Mouse (Mus musculus) midbrain, embryonic 10.5 days (tissue): ENCODE measurements at regions not wholly inside any gene's neighbourhood (a gene's known extent, or its start where the extent isn't known, plus 50 kb on each side); places are given as distances from the start of the nearest gene placed in this dataset.

Experiments used
- DNase-seq: peaks from one replicate; pipeline ENCODE4 v3.0.0-alpha.2; 2017; ENCODE audit warnings: low spot score
- H3K27ac ChIP-seq: fragments of 300-500 bp; sonication (generic); replicated peaks from 2 replicates; pipeline ENCODE4 v1.5.1; 2016; ENCODE audit warnings: mild to moderate bottlenecking
- H3K27me3 ChIP-seq: fragments of 300-500 bp; sonication (generic); 2 replicates; pipeline ENCODE4 v1.6.1; 2016; ENCODE audit warnings: low read depth, mild to moderate bottlenecking; ENCODE audit not compliant: poor library complexity, severe bottlenecking
- H3K36me3 ChIP-seq: fragments of 300-500 bp; sonication (generic); 2 replicates; pipeline ENCODE4 v1.6.1; 2016; ENCODE audit warnings: mild to moderate bottlenecking, moderate library complexity
- H3K4me1 ChIP-seq: fragments of 300-500 bp; sonication (generic); 2 replicates; pipeline ENCODE4 v1.6.1; 2016
- H3K4me3 ChIP-seq: fragments of 300-500 bp; sonication (generic); 2 replicates; pipeline ENCODE4 v1.5.1; 2016; ENCODE audit warnings: mild to moderate bottlenecking, moderate library complexity
- H3K9me3 ChIP-seq: fragments of 300-500 bp; sonication (generic); replicated peaks from 2 replicates; pipeline ENCODE4 v1.6.1; 2016; ENCODE audit warnings: mild to moderate bottlenecking
- WGBS: fragments of 180-500 bp; shearing (Covaris S2); methylation state at CpG from one replicate; pipeline ENCODE4 v1.1.7; 2016; 5-methylcytosine and 5-hydroxymethylcytosine counted together

DNA sequence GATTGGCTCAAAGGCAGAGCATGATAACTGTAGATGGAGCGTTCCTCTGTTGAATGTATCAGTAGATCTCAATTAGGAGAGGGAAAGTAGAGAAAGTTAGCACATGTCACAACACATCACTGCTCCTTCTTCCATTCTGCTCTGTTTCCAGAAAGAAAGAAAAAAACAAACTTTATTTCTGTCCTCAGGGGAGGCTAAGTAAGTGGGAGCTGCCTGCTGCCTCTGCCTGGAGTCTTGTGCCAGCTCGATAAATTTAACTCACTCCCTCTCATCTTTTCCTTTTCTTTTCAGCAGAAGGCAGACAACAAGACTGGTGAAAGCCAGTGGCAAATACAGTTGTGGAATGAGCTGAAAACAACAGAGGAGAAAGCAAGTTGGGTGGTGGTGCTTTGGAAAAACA lies 517.5 kb upstream of the Gm21961 start:
- 88% methylated on average over 2 of the region's 2 CpGs for WGBS

DNA sequence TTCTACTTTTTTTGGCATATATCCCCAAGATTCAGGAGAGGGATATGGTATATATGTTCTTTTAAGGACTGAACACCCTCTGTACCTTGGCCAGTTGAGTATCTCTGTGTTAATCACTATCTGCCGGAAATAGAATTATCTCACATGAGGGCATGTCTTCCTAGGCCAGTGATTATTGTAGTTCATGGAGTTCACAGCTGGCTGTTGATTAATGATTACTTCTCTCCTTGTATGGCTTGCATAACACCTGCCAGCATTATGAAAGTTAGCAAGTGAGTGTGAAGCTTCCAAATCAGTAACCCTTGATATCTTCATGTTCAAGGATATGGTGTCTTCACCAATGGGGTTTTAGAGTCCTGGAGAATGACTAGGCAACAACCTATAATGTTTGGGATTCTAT lies 488.0 kb upstream of the Gm21961 start:
- H3K27me3 ChIP-seq: no peaks in the 10 kb centered on the region
- H3K4me1 ChIP-seq: no peaks in the 10 kb centered on the region
- no peak for DNase-seq
- no peak overlapping the region for H3K27ac ChIP-seq
- H3K36me3 ChIP-seq: no peaks in the 10 kb centered on the region
- no peaks in the 10 kb centered on the region for H3K9me3 ChIP-seq
- 88% methylated on average over 1 of the region's 1 CpGs for WGBS
- H3K4me3 ChIP-seq: no peak overlapping the region

More for the DNA sequence above, 517.5 kb upstream of the Gm21961 start:
- H3K27me3 ChIP-seq: no peaks in the 10 kb centered on the region
- H3K4me3 ChIP-seq: no peak overlapping the region
- H3K36me3 ChIP-seq: no peaks in the 10 kb centered on the region
- no peaks in the 10 kb centered on the region for H3K4me1 ChIP-seq
- no peak for DNase-seq
- no peak overlapping the region for H3K27ac ChIP-seq
- H3K9me3 ChIP-seq: no peaks in the 10 kb centered on the region

DNA sequence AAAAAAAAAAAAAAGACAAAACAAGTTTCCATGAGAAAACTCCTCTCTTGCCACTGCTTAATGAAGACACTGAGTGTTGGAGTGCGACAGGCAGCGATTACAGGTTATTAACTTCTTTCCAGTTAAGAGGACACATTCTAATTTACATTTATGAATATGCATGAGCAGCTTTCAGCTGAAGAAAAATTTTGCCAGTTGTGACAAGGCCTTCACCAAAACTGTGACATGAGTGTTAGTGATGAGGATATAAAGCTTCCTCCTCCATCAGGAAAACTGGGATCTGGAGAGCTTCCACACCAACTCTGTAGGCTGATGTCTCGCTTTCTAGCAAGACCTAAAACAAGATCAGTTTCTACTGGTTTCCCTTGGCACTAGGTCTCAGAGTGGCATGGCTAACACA lies 464.2 kb upstream of the Gm21961 start:
- Histone ChIP-seq H3K27ac (no peak overlapping the region), H3K4me3 (no peak overlapping the region), H3K9me3 (no peaks in the 10 kb centered on the region), H3K27me3 (no peaks in the 10 kb centered on the region), H3K36me3 (no peaks in the 10 kb centered on the region), H3K4me1 (no peaks in the 10 kb centered on the region)
- WGBS: 79% methylated on average over 3 of the region's 3 CpGs
- no peak for DNase-seq

DNA sequence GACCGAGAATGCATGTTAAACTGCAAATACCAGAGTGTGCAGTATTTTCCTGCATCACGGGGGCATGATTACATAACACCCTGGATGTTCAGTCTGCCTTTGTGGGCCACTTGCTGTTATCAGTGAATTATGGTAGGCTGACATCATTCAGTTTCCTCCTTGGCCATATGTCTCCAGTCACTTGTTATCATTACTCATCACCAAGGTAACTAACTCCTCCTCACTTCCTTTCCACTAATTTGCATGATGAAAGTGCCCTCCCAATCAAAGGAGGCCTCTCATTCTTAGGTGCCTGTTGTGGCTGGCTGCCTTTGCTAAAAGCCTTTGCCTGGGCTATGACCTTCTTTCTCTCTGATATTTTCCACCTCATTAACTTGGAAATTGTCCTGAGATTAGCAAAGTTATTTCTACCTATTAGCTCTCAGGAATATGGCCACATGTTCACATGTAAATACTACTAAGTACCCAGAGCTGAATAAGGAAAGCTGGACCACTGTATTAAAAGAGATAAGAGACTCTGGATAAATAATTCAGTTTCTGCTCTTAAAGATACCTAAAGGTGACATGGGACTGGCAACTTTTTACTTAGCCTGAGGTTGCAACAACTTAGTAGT lies 440.6 kb upstream of the Gm21961 start:
- H3K27ac ChIP-seq: no peak overlapping the region
- 0 out of 2 replicates have a peak, but pooled peaks cover 5% of the 10 kb centered on the region for H3K4me1 ChIP-seq
- H3K36me3 ChIP-seq: no peaks in the 10 kb centered on the region
- no peak for DNase-seq
- H3K4me3 ChIP-seq: no peak overlapping the region
- no peaks in the 10 kb centered on the region for H3K9me3 ChIP-seq
- H3K27me3 ChIP-seq: no peaks in the 10 kb centered on the region
- WGBS: 71% methylated on average over 2 of the region's 2 CpGs

DNA sequence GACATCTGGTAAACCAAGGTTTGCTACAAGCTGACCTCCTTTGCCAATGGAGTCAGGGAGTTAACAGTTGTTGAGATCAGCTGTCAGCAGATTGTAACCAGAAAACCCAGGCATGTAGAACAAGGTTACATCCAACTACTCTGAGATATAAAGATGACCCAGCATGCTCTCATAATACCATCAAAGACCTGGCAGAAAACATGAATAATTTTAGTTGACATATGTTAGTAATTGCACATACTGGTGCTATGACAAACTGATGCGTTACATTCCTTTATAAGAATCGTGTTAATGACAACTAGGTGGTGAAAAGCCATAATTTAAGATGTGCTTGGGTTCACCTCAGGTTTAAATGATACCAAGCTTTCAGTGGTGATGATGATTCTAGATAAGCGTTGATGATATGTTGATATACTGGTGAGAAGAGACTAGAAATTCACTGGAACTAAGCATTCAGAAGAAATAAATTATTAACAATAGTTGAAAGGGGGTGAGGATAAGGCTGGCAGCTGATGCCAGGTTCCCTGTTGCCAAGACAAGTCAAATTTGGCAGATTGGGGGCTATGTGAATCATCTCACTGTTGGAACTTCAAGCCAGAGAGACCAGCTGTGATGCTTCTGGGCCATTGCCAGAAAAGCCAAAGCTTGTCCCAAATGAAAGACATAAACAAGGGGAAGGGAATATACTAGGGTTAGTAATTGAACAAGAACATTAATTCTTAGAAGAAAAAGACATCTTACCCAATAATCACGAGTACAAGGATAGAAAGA lies 437.7 kb upstream of the Gm21961 start:
- DNase-seq: no peak
- Histone ChIP-seq H3K27ac (no peak overlapping the region), H3K4me3 (no peak overlapping the region), H3K4me1 (0 out of 2 replicates have a peak, but pooled peaks cover 5% of the 10 kb centered on the region), H3K27me3 (no peaks in the 10 kb centered on the region), H3K36me3 (no peaks in the 10 kb centered on the region), H3K9me3 (no peaks in the 10 kb centered on the region)
- WGBS: 79% methylated on average over 4 of the region's 4 CpGs

- H3K27ac ChIP-seq: no peak overlapping the region
- H3K4me1 ChIP-seq: no peaks in the 10 kb centered on the region
- DNase-seq: no peak
- no peak overlapping the region for H3K4me3 ChIP-seq
- no peaks in the 10 kb centered on the region for H3K9me3 ChIP-seq
- WGBS: 87% methylated on average over 3 of the region's 3 CpGs
- H3K27me3 ChIP-seq: no peaks in the 10 kb centered on the region
- no peaks in the 10 kb centered on the region for H3K36me3 ChIP-seq
Measured at GRCm38 (mm10) chr15:65419736-65420135, 405.0 kb upstream of the Gm21961 start.
